Mouse (Mus musculus) CH12.LX (cell line): Measurements from ENCODE around the gene Rpp38.

ENCODE experiments used
- CTCF ChIP-seq, 2 experiments: IDR thresholded peaks in 1 of 2; conservative IDR thresholded peaks in 1 of 2; 2 replicates each; pipeline ENCODE4 v1.5.1; 2011 to 2012; ENCODE audit warnings: low read depth in 2 of 2, low read length in 2 of 2, improper control_type of control experiment in 1 of 2, inconsistent platforms in 1 of 2, mild to moderate bottlenecking in 1 of 2, moderate library complexity in 1 of 2
- E2F4 ChIP-seq: IDR thresholded peaks from 2 replicates; pipeline ENCODE4 v1.6.1; 2011; ENCODE audit warnings: low read depth, low read length, improper control_type of control experiment; ENCODE audit not compliant: insufficient replicate concordance
- GABPA ChIP-seq: IDR thresholded peaks from 2 replicates; pipeline ENCODE4 v1.6.1; 2012; ENCODE audit warnings: low read depth, low read length, improper control_type of control experiment, inconsistent platforms; ENCODE audit not compliant: insufficient replicate concordance
- MAX ChIP-seq: IDR thresholded peaks from 2 replicates; pipeline ENCODE4 v1.6.1; 2011; ENCODE audit warnings: low read length, improper control_type of control experiment
- MEF2A ChIP-seq: IDR thresholded peaks from 2 replicates; pipeline ENCODE4 v1.6.1; 2014; ENCODE audit warnings: low read depth, mild to moderate bottlenecking, inconsistent platforms, low read length, improper control_type of control experiment, borderline replicate concordance
- POLR2A ChIP-seq: IDR thresholded peaks from 2 replicates; pipeline ENCODE4 v1.6.1; 2011; ENCODE audit warnings: low read depth, mild to moderate bottlenecking, improper control_type of control experiment, low read length
- RCOR1 ChIP-seq: conservative IDR thresholded peaks from 2 replicates; pipeline ENCODE4 v1.6.1; 2012; ENCODE audit warnings: low read depth, mild to moderate bottlenecking, inconsistent platforms, low read length, improper control_type of control experiment
- USF1 ChIP-seq: IDR thresholded peaks from 2 replicates; pipeline ENCODE4 v1.6.1; 2014; ENCODE audit warnings: low read depth, mild to moderate bottlenecking, inconsistent platforms, low read length, improper control_type of control experiment
- ZC3H11A ChIP-seq: IDR thresholded peaks from 2 replicates; pipeline ENCODE4 v1.6.1; 2012; ENCODE audit warnings: low read depth, mild to moderate bottlenecking, inconsistent platforms, low read length, improper control_type of control experiment
- ZKSCAN1 ChIP-seq: IDR thresholded peaks from 2 replicates; pipeline ENCODE4 v1.6.1; 2012; ENCODE audit warnings: low read depth, inconsistent platforms, low read length, improper control_type of control experiment, borderline replicate concordance
- ZMIZ1 ChIP-seq: IDR thresholded peaks from 2 replicates; pipeline ENCODE4 v1.6.1; 2012; ENCODE audit warnings: low read depth, mild to moderate bottlenecking, inconsistent platforms, low read length, improper control_type of control experiment

- TF ChIP-seq E2F4 (no peak), ZMIZ1 (no peak), MEF2A (no peak), USF1 (no peak), POLR2A (no peak), MAX (no peak), ZC3H11A (no peak), CTCF (conservative IDR thresholded peaks at IDR 0.05 in 1 of 2, IDR thresholded peaks at IDR 0.05 in 1 of 2; ENCODE audit: low read depth in 2 of 2, low read length in 2 of 2) (no peak), RCOR1 (no peak), ZKSCAN1 (no peak), GABPA (no peak)
These were observed 1.3 kb downstream of the Rpp38 start for GRCm38 (mm10) chr2:3331071-3331703.
